Comparison of ENCODE assay signal across 9 mouse cellular contexts in the genomic region with DNA sequence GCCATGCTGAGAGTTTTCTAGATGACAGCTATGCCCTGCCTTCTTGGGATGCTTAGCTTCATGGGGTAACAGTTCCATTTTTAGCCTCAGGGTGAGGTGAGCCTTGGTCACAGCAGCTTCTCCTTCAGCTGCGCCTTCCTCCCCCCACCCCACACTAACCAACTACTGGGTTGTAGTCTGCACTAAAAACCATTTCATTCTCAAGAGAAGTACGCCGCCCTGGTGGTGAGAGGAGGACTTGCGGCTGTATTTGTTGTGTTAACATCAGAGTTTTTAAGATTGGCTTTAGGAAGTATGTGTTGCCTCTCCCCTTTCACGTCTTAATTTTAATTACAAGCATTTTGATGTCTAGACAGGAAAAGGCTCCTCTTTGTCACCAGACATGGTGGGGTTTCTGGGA. TPM values are rescaled to one million over a fixed set of nuclear protein-coding genes. Genes with fewer than 3 reads are reported as not detected.
DNase-seq lines count a peak whose midpoint lies in the region; ATAC-seq and TF ChIP-seq lines count a peak whose summit lies in the region.
"Had no signal": no experiment of that assay in that cellular context is flagged by ENCODE, and none has a peak within 500 bp of the region (broad histone marks: within the 10 kb centered on the region; RNA-seq: fewer than 3 reads in every experiment).

No protein-coding gene starts in this region.

- TF ChIP-seq POLR2A in thymus, adult 2 months (IDR thresholded peaks at IDR 0.05; ENCODE audit: control insufficient read depth, extremely low read depth, insufficient read depth, low read length, poor library complexity), result no peak

- H3K4me1 ChIP-seq in limb, embryonic 13.5 days, result peaks cover 30% of the 10 kb centered on the region
- H3K4me1 ChIP-seq in thymus, adult 2 months (replicated peaks; ENCODE audit: control insufficient read depth, insufficient read depth, low read length), result no peaks in the 10 kb centered on the region
- H3K4me1 ChIP-seq in forebrain, embryonic 13.5 days, result peaks cover 41% of the 10 kb centered on the region

- H3K36me3 ChIP-seq in limb, embryonic 13.5 days, result peaks cover 2% of the 10 kb centered on the region; the same call in 1 of the 2 replicates
- H3K36me3 ChIP-seq in thymus, adult 2 months (ENCODE audit: control insufficient read depth, insufficient read depth, low read length), result no peaks in the 10 kb centered on the region
- H3K36me3 ChIP-seq in forebrain, embryonic 13.5 days (ENCODE audit: poor library complexity, severe bottlenecking), result no peaks in the 10 kb centered on the region
- H3K36me3 ChIP-seq: liver, embryonic 13.5 days had no signal

- peak; percentile 73 for ATAC-seq in common myeloid progenitor, adult 5-6 weeks (replicated peaks; ENCODE audit: low read depth, poor library complexity, severe bottlenecking)
- ATAC-seq in limb, embryonic 13.5 days (ENCODE audit: low FRiP score, low read depth), result no peak
- ATAC-seq in forebrain, embryonic 13.5 days, result no peak

- intact Hi-C loops in left cerebral cortex, adult 2 months (cut with DNase I), result no loop called here
- intact Hi-C loops in left cerebral cortex, postnatal 10 days (cut with DNase I), result no loop called here

- WGBS in limb, embryonic 13.5 days, result 66% methylated on average over 5 of the region's 5 CpGs
- WGBS in thymus, adult 2 months, result 32% methylated on average over 5 of the region's 5 CpGs
- WGBS in forebrain, embryonic 13.5 days, result 72% methylated on average over 5 of the region's 5 CpGs

- no peak overlapping the region for H3K9ac ChIP-seq in limb, embryonic 13.5 days
- no peak overlapping the region for H3K9ac ChIP-seq in forebrain, embryonic 13.5 days
- H3K9ac ChIP-seq: liver, embryonic 13.5 days had no signal

- H3K4me2 ChIP-seq in limb, embryonic 13.5 days (replicated peaks), result no peak overlapping the region
- no peak overlapping the region for H3K4me2 ChIP-seq in forebrain, embryonic 13.5 days
- H3K4me2 ChIP-seq: liver, embryonic 13.5 days had no signal

- no peak overlapping the region for H3K4me3 ChIP-seq in left cerebral cortex, adult 2 months
- no peak overlapping the region for H3K4me3 ChIP-seq in limb, embryonic 13.5 days
- no peak overlapping the region for H3K4me3 ChIP-seq in thymus, adult 2 months (ENCODE audit: control insufficient read depth, insufficient read depth, low read length)
- H3K4me3 ChIP-seq in forebrain, embryonic 13.5 days, result no peak overlapping the region
- H3K4me3 ChIP-seq: liver, embryonic 13.5 days had no signal

- TF ChIP-seq CTCF in left cerebral cortex, adult 2 months (IDR thresholded peaks at IDR 0.05), result peak; percentile 72
- TF ChIP-seq CTCF in thymus, adult 2 months (IDR thresholded peaks at IDR 0.05; ENCODE audit: borderline replicate concordance, control insufficient read depth, extremely low read depth, insufficient read depth, low read length, poor library complexity), result no peak; the same call in 1 of the 2 replicates

- H3K9me3 ChIP-seq in limb, embryonic 13.5 days, result no peaks in the 10 kb centered on the region
- no peaks in the 10 kb centered on the region for H3K9me3 ChIP-seq in forebrain, embryonic 13.5 days (replicated peaks)
- H3K9me3 ChIP-seq: liver, embryonic 13.5 days had no signal

- H3K27ac ChIP-seq in left cerebral cortex, adult 2 months, result no peak overlapping the region
- 0 out of 2 replicates have a peak overlapping the region, but pooled peaks have one; percentile 10 for H3K27ac ChIP-seq in limb, embryonic 13.5 days
- no peak overlapping the region for H3K27ac ChIP-seq in thymus, adult 2 months (ENCODE audit: control insufficient read depth, insufficient read depth, low read length)
- no peak overlapping the region for H3K27ac ChIP-seq in forebrain, embryonic 13.5 days

- peak; percentile 19 to 32 for DNase-seq in left cerebral cortex, adult 2 months (ENCODE audit: extremely low spot score in 1 of 2, low spot score in 2 of 2)
- DNase-seq in left cerebral cortex, postnatal 10 days (ENCODE audit: extremely low spot score in 1 of 2, low spot score in 2 of 2), result no peak
- DNase-seq in NIH3T3 (ENCODE audit: low read depth), result peak; percentile 41
- DNase-seq in thymus, adult 2 months, result peak; percentile 61
- DNase-seq: liver, embryonic 13.5 days had no signal

- no peaks in the 10 kb centered on the region for H3K27me3 ChIP-seq in limb, embryonic 13.5 days
- H3K27me3 ChIP-seq in thymus, adult 2 months (ENCODE audit: control insufficient read depth, insufficient read depth, low read length), result no peaks in the 10 kb centered on the region
- H3K27me3 ChIP-seq in forebrain, embryonic 13.5 days, result no peaks in the 10 kb centered on the region
- H3K27me3 ChIP-seq: liver, embryonic 13.5 days had no signal

RNA-seq across cellular contexts. Expression of a gene that starts 18.6 kb away (rescaled TPM):
- under 1 TPM; 0.61 to 0.77 TPM for total RNA-seq in left cerebral cortex, adult 2 months (2021)
- 1 to 10 TPM; 1.6 TPM for total RNA-seq in left cerebral cortex, postnatal 10 days (2021)
- total RNA-seq in common myeloid progenitor, adult 5-6 weeks (2017), result 0.34 TPM in 1 of 2 replicates, not detected in the other
- 4.7 and 5.2 TPM in 2 replicates for polyA plus RNA-seq in limb, embryonic 13.5 days (2015; fragmentation: Nextera tagmentation; extraction: Ambion mirVana)
- 0.59 and 0.81 TPM in 2 replicates for polyA plus RNA-seq in thymus, adult 2 months (2012; rRNA removed)
- polyA plus RNA-seq in forebrain, embryonic 13.5 days (2015; fragmentation: Nextera tagmentation; extraction: Ambion mirVana), result 4.8 TPM in 2 replicates

RNA-seq across cellular contexts. Expression of a gene that starts 33.1 kb away (rescaled TPM):
- not detected for total RNA-seq in left cerebral cortex, adult 2 months (2021)
- not detected for total RNA-seq in left cerebral cortex, postnatal 10 days (2021)
- not detected in 2 replicates for total RNA-seq in common myeloid progenitor, adult 5-6 weeks (2017)
- not detected in 2 replicates for polyA plus RNA-seq in limb, embryonic 13.5 days (2015; fragmentation: Nextera tagmentation; extraction: Ambion mirVana)
- polyA plus RNA-seq in thymus, adult 2 months (2012; rRNA removed), result 1.4 and 1.6 TPM in 2 replicates
- not detected in 2 replicates for polyA plus RNA-seq in forebrain, embryonic 13.5 days (2015; fragmentation: Nextera tagmentation; extraction: Ambion mirVana)
- polyA plus RNA-seq: embryonic facial prominence, embryonic 14.5 days; liver, embryonic 13.5 days had no signal

RNA-seq across cellular contexts. Expression of a gene that starts 39.7 kb away (rescaled TPM):
- 1 to 10 TPM; 3.8 to 4.6 TPM for total RNA-seq in left cerebral cortex, adult 2 months (2021)
- 1 to 10 TPM; 4.4 to 5.2 TPM for total RNA-seq in left cerebral cortex, postnatal 10 days (2021)
- total RNA-seq in common myeloid progenitor, adult 5-6 weeks (2017), result 0.69 TPM in 1 of 2 replicates, not detected in the other
- 12.9 and 14.4 TPM in 2 replicates for polyA plus RNA-seq in limb, embryonic 13.5 days (2015; fragmentation: Nextera tagmentation; extraction: Ambion mirVana)
- polyA plus RNA-seq in thymus, adult 2 months (2012; rRNA removed), result 9.4 and 10.3 TPM in 2 replicates
- polyA plus RNA-seq in forebrain, embryonic 13.5 days (2015; fragmentation: Nextera tagmentation; extraction: Ambion mirVana), result 13.9 and 15.1 TPM in 2 replicates

Comparison
In these comparisons a context has a peak if more than half of its experiments do, and no peak if none do; other contexts are left out.
1. DNase-seq: peak in left cerebral cortex, adult 2 months (2 of 2), NIH3T3 (single experiment) and thymus, adult 2 months (single experiment); none in left cerebral cortex, postnatal 10 days (0 of 2).